Mouse (Mus musculus) hematopoietic stem cell, adult 5-6 weeks (primary cell): ENCODE results near the gene Ccr9. TPM values are rescaled to one million over a fixed set of nuclear protein-coding genes. Genes with fewer than 3 reads are reported as not detected.
"Not testable (repeated sequence)": the region's sequence is repeated elsewhere in the genome, so short reads cannot be mapped to it uniquely, and the experiment has no call there.

Source experiments
- ATAC-seq, 2 experiments: fragments of 125-278 bp in 1 of 2; replicated peaks in 1 of 2; 2 replicates each; pipeline ENCODE4 v1.8.0; 2016 to 2017; ENCODE audit warnings: inconsistent platforms in 2 of 2, mild to moderate bottlenecking in 2 of 2, moderate number of reproducible peaks in 2 of 2, low read depth in 1 of 2, moderate TSS enrichment in 1 of 2; ENCODE audit not compliant: low FRiP score in 2 of 2, poor library complexity in 2 of 2, severe bottlenecking in 2 of 2, insufficient read depth in 1 of 2, low TSS enrichment in 1 of 2
- total RNA-seq: library from RNA; stranded (forward); fragments of 172-1452, 232-1000 nt; gene quantifications from 2 replicates; pipeline ENCODE4 v1.2.3, GENCODE M21; 2017

Ccr9 gene
- 4.6 and 9.4 TPM in 2 replicates for total RNA-seq

DNA sequence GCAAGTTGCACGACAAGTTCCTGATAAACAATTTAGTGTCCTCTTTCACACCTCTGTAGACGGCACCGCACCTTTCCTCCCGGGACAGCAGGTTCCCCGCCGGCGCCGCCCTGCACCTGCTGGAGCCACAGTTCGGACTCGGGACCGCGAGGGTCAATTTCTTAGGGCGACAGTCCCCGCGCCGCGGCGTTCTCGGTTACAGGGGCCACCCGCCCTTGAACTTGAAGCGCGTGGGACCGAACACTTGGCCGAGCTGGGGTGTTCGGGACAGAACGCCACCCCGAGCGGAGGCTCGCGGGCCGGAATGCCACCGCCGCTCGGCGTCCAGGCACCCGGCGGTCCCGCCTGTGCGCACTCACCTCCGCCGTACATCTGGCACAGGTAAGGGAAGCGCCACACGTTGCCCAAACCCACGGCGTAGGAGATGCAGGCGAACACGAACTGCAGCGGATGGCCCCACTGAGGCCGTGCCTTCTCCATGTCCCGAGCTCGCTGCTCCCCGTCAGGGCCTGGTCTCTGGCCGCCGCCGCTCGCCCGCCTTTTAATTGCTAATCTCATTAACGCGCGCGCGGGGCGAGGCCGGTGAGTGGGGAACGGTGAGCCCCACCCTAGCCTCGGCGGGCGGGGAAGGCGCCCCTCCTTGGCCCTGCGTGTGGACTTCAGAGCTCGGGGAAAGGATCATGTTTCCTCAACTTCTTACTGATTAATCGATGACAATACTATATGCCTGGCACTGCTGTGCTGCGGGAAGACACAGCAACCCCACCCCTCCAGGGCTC, at the start of gene Ccr9, which contains the start of gene Slc6a20a:
Ccr9 (plus strand) TSS at position 113 of the 779 bp plus-strand sequence.
Slc6a20a (minus strand) TSS at position 559 of the 779 bp plus-strand sequence.
- ATAC-seq: peak; percentile 37 to 44; a peak in 2 of 4 replicates

- ATAC-seq: no peak
Observed at GRCm38 (mm10) chr9:123631666-123632065, 46.6 kb upstream of the Ccr9 start.

DNA sequence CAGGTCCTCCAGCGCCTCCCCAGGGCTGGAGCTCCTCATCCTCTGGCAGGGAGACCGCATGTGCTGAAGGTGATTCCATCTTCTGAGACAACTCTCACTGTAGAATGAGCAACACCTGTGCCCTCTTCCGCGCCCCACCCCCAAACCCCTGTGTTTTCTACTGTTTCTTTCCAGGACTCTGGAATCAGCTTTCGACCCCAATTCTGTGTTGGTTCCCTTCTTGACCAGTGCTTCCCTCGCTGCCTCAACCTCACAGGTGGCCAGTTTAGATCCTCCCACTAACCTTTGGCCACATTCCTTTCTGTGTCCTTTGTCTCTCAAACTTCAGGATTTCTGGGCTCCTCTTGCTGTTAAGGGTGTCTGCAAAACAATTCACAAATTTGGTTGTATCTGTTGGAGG, 46.0 kb upstream of the Ccr9 start, which contains the start of gene Slc6a20b:
Slc6a20b (minus strand) TSS at position 285 of the 400 bp plus-strand sequence.
- no peak for ATAC-seq

GRCm38 (mm10) chr9:123632993-123633392, 45.2 kb upstream of the Ccr9 start:
- no peak for ATAC-seq

GRCm38 (mm10) chr9:123636771-123637170, 41.5 kb upstream of the Ccr9 start:
- no peak for ATAC-seq

DNA sequence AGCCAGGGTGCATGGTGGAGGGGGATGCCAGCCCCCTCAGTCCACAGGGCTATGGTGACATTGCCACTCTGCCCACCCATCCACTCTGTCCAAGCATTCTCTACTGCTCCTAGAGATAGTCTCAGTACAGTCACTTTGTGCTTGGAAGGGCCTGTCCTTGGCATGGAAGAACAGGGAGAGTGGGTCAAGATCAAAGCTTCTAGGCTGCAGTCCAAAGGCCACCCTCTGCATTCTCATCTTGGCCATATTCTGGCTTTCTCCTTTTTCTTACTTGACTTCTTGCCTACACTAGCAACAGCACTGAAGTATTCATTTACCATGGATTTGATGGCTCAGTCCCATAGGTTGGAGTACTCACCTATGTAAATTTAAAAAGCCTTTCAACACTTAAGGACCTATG, 40.0 kb upstream of the Ccr9 start:
- no peak for ATAC-seq

- ATAC-seq: peak; percentile 72 to 73; a peak in 3 of 4 replicates
Observed at GRCm38 (mm10) chr9:123638668-123639089, 39.6 kb upstream of the Ccr9 start.

- no peak for ATAC-seq
Observed at GRCm38 (mm10) chr9:123640106-123640505, 38.1 kb upstream of the Ccr9 start.

DNA sequence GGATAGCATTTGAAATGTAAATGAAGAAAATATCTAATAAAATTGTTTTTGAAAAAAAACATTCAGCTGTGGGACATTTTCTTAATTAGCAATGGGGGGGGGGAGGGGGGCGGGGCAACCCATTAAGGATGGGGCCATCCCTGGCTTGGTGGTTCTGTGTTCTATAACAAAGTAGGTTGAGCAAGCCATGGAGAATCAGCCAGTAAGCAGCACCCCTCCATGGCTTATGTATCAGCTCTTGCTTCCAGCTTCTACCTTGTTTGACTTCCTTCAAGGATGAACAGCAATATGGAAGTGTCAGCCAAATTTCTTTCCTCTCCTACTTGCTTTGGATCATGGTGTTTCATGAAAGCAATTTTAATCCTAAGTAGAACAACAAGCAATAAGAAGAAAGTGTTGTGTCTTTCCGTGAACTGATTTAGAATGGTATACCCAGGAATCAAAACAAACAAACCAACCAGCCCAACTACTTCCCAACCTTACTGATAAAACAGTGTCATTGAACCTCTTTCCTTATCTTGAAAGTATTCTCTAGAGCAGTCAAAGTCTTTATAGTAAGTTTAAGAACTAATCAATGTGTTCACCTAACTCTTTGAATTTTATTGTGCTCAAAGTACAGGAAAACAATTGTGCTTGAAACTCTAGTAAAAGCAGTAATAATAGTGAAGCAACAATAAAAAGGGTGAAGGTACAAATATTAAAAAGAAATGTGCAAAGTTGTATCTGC, 28.3 kb upstream of the Ccr9 start:
- ATAC-seq: no peak

DNA sequence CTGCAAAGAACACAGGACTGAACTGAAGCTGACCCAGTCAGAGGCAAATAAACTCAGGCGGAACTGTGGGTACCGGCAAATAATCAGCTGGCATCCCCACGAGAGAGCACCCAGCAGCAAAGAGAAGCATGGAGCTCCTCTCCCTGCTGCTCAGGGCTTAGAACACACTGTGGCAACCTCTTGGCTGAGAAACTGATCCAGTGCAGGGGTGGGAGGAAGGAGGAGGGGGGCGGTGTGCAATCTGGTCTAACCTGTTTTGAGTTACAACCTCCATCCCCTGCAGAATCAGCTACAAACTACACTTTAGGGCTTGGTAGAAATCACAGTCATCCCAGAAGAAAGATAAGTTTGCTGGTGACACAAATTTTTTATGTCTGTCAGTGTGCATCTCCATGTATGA, 26.9 kb upstream of the Ccr9 start:
- no peak for ATAC-seq

DNA sequence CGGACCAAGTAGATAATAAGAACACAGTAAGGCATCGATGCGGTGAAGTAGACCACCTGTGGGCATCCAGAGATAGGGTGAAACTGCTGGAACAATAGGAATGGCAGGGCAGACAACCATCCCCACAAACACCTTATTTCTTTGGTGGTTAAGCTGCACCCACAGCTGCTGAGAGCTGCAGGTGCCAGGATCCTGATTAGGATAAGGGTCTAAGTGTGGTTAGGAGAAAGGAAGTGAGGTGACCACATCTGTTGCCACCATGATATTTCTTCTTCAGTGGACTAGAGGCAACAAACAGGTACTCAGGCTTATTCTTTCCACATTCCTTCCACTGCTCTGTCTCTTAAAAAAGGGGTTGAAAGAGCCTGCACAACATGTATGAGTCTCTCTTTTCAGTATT, 20.8 kb upstream of the Ccr9 start:
- peak; percentile 75 to 79 for ATAC-seq

- peak in 1 of 2 experiments; percentile 51; a peak in 1 of 4 replicates for ATAC-seq
Observed at GRCm38 (mm10) chr9:123658981-123659380, 19.3 kb upstream of the Ccr9 start.

GRCm38 (mm10) chr9:123659986-123660676, 18.1 kb upstream of the Ccr9 start:
- not testable (repeated sequence) for ATAC-seq

DNA sequence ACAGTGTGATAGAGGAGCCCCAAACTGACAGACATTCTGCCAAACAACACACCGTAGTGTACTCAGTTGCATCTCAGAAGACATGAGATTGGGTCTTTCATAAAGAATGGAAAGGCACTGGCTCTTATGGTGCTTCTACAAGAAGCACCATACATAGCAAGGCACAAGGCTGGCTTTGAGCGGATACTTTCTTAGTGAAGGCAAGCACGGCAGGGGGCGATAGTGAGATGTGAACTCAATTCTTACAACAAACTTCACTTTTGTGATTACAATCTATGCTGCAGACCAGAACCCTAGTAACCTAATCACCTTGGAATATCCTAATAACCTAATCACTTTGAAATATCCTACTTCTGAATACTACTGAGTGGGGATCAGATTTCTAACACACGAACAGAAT, 12.6 kb upstream of the Ccr9 start:
- peak; percentile 37 to 58; a peak in 2 of 4 replicates for ATAC-seq

- no peak for ATAC-seq
Observed at GRCm38 (mm10) chr9:123679198-123679597, 959 bp downstream of the Ccr9 start.

GRCm38 (mm10) chr9:123683704-123684103, 5.5 kb downstream of the Ccr9 start:
- peak; percentile 39 to 46; a peak in 3 of 4 replicates for ATAC-seq

DNA sequence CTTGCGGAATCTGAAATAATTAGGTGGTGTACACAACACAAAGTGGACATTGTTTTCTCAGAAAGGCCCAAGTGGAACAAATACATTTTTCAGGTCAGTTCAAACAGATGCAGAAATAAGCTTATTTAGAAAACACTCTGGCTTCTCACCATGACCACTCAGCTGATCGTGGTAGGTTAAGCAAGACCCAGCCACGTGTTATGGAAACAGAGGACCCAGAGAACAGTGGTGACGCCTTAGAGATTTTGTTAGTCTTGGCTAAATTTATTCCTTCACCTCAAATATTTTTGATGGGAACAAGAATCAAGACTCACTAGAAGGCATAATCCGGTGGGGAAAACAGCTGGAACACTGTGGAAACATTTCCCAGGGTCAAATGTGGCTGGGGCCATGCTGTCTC, 8.0 kb downstream of the Ccr9 start:
- ATAC-seq: no peak

GRCm38 (mm10) chr9:123688227-123688626, 10.0 kb downstream of the Ccr9 start:
- no peak for ATAC-seq
